Mouse (Mus musculus) splenic B cell, adult 2 months (primary cell): ENCODE data around the gene Tomm6.

ENCODE experiments used
- DNase-seq: peaks from one replicate; pipeline ENCODE4 v3.0.0-alpha.2; 2011; ENCODE audit warnings: low read depth, low spot score
- H3K27me3 ChIP-seq: 2 replicates; pipeline ENCODE4 v1.6.1; 2012; ENCODE audit warnings: mild to moderate bottlenecking, low read length, moderate library complexity, mixed read lengths; ENCODE audit not compliant: control insufficient read depth, poor library complexity, insufficient read depth, severe bottlenecking
- H3K36me3 ChIP-seq: 2 replicates; pipeline ENCODE4 v1.6.1; 2012; ENCODE audit warnings: mild to moderate bottlenecking, low read length, moderate library complexity, mixed read lengths; ENCODE audit not compliant: control insufficient read depth, poor library complexity, insufficient read depth, severe bottlenecking

Tomm6 gene

DNA sequence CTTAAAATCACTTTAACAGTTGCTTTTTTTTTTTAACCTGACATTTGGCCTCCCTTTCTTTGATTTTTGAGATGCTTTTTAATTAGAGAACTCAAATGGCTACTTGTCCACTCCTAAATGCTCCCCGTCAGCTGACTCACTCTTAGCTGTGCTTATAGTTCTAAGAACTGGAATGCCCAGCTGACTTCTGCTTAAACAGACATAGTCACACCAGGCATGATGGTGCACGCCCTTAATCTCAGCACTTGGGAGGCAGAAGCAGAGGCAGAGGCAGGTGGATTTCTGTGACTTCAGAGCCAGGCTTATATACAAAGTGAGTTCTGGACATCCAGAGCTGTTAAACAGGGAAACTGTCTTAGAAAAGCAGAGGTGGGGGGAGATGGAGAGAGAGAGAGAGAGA, 36.2 kb downstream of the Tomm6 start:
- no peaks in the 10 kb centered on the region for H3K27me3 ChIP-seq
- no peaks in the 10 kb centered on the region for H3K36me3 ChIP-seq
- DNase-seq, result no peak

DNA sequence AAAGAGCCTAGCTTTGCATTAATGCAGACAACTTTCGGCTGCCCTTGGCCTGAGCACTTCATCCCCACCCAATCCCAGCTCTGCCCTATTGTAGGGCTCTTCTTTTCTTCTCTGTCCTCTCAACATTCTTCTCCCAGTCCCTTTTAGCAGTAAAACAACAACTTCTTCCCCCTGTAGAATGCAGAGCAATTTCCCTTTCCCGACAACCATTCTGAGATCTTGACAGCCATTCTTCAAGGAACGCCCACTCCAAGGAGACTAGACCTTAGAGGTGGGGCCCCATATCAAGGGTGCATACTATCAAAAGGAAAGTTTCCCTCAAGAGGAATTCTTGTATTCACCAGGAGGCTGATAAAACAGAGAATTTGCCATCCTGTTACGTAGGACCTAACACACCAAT, 39.2 kb downstream of the Tomm6 start:
- DNase-seq, result no peak
- H3K27me3 ChIP-seq, result no peaks in the 10 kb centered on the region
- no peaks in the 10 kb centered on the region for H3K36me3 ChIP-seq

DNA sequence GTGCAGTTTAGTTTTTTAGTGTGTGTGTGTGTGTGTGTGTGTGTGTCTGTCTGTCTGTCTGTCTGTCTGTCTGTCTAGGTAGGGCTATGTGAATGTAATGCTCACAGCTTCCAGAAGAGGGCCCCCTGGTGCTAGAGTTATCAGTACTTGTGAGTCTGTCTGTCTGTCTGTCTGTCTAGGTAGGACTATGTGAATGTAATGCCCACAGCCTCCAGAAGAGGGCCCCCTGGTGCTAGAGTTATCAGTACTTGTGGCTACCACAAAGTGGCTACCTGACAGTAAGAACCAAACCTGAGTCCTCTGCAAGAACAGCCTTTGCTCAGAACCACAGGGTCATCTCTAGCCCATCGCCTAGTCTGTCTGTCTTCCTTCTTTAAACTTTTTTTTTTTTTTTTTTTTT, 41.5 kb downstream of the Tomm6 start:
- peak; percentile 82 for DNase-seq
- Histone ChIP-seq H3K36me3 (no peaks in the 10 kb centered on the region), H3K27me3 (no peaks in the 10 kb centered on the region)

GRCm38 (mm10) chr17:47642992-47643391, 45.2 kb downstream of the Tomm6 start:
- H3K36me3 ChIP-seq, result no peaks in the 10 kb centered on the region
- H3K27me3 ChIP-seq, result no peaks in the 10 kb centered on the region
- DNase-seq, result peak; percentile 20
